ENCODE assay signal across 24 mouse cellular contexts in genomic region chr10:24487915-24488314, GRCm38 (mm10).
DNase-seq lines count a peak whose midpoint lies in the region; ATAC-seq and TF ChIP-seq lines count a peak whose summit lies in the region.
"Had no signal": no experiment of that assay in that cellular context is flagged by ENCODE, and none has a peak within 500 bp of the region (broad histone marks: within the 10 kb centered on the region; RNA-seq: fewer than 3 reads in every experiment).

No protein-coding gene starts in this region.

- DNase-seq in kidney, postnatal 0 days (ENCODE audit: low spot score) = peak; percentile 14
- no peak for DNase-seq in kidney, adult 9 months
- peak; percentile 25 for DNase-seq in lung, embryonic 14.5 days
- DNase-seq in lung, postnatal 14 days = no peak
- DNase-seq in lung, postnatal 0 days (ENCODE audit: low spot score) = peak; percentile 66
- DNase-seq in lung, postnatal 10 days = no peak
- peak; percentile 53 for DNase-seq in lung, postnatal 36 days
- no peak for DNase-seq in gastrocnemius, postnatal 10 days
- DNase-seq: adrenal gland, adult 2 months; adrenal gland, postnatal 10 days; adrenal gland, postnatal 25 days; cerebellum, adult 11 months; cerebellum, adult 18-20 months; cerebellum, adult 8-10 months; cerebellum, adult 9-11 months; cerebellum, postnatal 14 days; cerebellum, postnatal 36 days; embryo, embryonic 11 days had no signal

- no peaks in the 10 kb centered on the region for H3K9me3 ChIP-seq in kidney, postnatal 0 days (replicated peaks; ENCODE audit: low read length)
- no peaks in the 10 kb centered on the region for H3K9me3 ChIP-seq in lung, embryonic 14.5 days (ENCODE audit: low read depth, low read length)
- H3K9me3 ChIP-seq in lung, postnatal 0 days (ENCODE audit: low read length) = no peaks in the 10 kb centered on the region
- H3K9me3 ChIP-seq: embryonic facial prominence, embryonic 13.5 days; embryonic facial prominence, embryonic 15.5 days; forebrain, embryonic 10.5 days; forebrain, embryonic 12.5 days had no signal

- no peak overlapping the region for H3K4me2 ChIP-seq in kidney, postnatal 0 days (ENCODE audit: low read length)
- H3K4me2 ChIP-seq in lung, embryonic 14.5 days = no peak overlapping the region
- H3K4me2 ChIP-seq in lung, postnatal 0 days (replicated peaks; ENCODE audit: low read depth, low read length) = no peak overlapping the region
- H3K4me2 ChIP-seq: embryonic facial prominence, embryonic 13.5 days; embryonic facial prominence, embryonic 15.5 days; forebrain, embryonic 12.5 days had no signal

- TF ChIP-seq CTCF in kidney, postnatal 0 days (IDR thresholded peaks at IDR 0.05; ENCODE audit: low read depth) = no peak
- no peak for TF ChIP-seq CTCF in lung, embryonic 14.5 days (IDR thresholded peaks at IDR 0.05; ENCODE audit: low read depth)
- no peak for TF ChIP-seq CTCF in lung, postnatal 0 days (IDR thresholded peaks at IDR 0.05)

- no peaks in the 10 kb centered on the region for H3K27me3 ChIP-seq in kidney, postnatal 0 days (ENCODE audit: insufficient read depth, low read length)
- no peaks in the 10 kb centered on the region for H3K27me3 ChIP-seq in lung, embryonic 14.5 days (ENCODE audit: insufficient read depth, low read length)
- H3K27me3 ChIP-seq in lung, postnatal 0 days (replicated peaks; ENCODE audit: insufficient read depth, low read length) = no peaks in the 10 kb centered on the region
- H3K27me3 ChIP-seq: embryonic facial prominence, embryonic 13.5 days; embryonic facial prominence, embryonic 15.5 days; forebrain, embryonic 12.5 days had no signal

- no peak overlapping the region for H3K27ac ChIP-seq in kidney, postnatal 0 days
- no peak overlapping the region for H3K27ac ChIP-seq in lung, embryonic 14.5 days (ENCODE audit: low read depth)
- no peak overlapping the region for H3K27ac ChIP-seq in lung, postnatal 0 days (ENCODE audit: low read length)
- H3K27ac ChIP-seq: embryonic facial prominence, embryonic 13.5 days; embryonic facial prominence, embryonic 15.5 days; forebrain, embryonic 10.5 days; forebrain, embryonic 12.5 days had no signal

- TF ChIP-seq EP300 in lung, postnatal 0 days (IDR thresholded peaks at IDR 0.05) = peak; percentile 63

- H3K36me3 ChIP-seq in kidney, postnatal 0 days (ENCODE audit: insufficient read depth, low read length) = no peaks in the 10 kb centered on the region
- H3K36me3 ChIP-seq in lung, embryonic 14.5 days (ENCODE audit: insufficient read depth) = no peaks in the 10 kb centered on the region
- H3K36me3 ChIP-seq in lung, postnatal 0 days (ENCODE audit: insufficient read depth, low read length) = no peaks in the 10 kb centered on the region
- H3K36me3 ChIP-seq: embryonic facial prominence, embryonic 13.5 days; embryonic facial prominence, embryonic 15.5 days; forebrain, embryonic 10.5 days; forebrain, embryonic 12.5 days had no signal

- 80% methylated on average over 3 of the region's 3 CpGs for WGBS in kidney, postnatal 0 days
- WGBS in lung, embryonic 14.5 days = 45% methylated on average over 3 of the region's 3 CpGs
- WGBS in lung, postnatal 0 days = 56% methylated on average over 3 of the region's 3 CpGs

- no peak for ATAC-seq in kidney, postnatal 0 days (replicated peaks; ENCODE audit: low FRiP score, low read depth)
- no peak for ATAC-seq in lung, embryonic 14.5 days (ENCODE audit: insufficient read depth)
- peak; percentile 80 for ATAC-seq in lung, postnatal 0 days
- ATAC-seq: forebrain, embryonic 14.5 days had no signal

- H3K9ac ChIP-seq in kidney, postnatal 0 days (ENCODE audit: low read depth, low read length) = no peak overlapping the region
- H3K9ac ChIP-seq in lung, embryonic 14.5 days = no peak overlapping the region
- no peak overlapping the region for H3K9ac ChIP-seq in lung, postnatal 0 days (replicated peaks; ENCODE audit: low read depth)
- H3K9ac ChIP-seq: embryonic facial prominence, embryonic 13.5 days; embryonic facial prominence, embryonic 15.5 days; forebrain, embryonic 12.5 days had no signal

- H3K4me3 ChIP-seq in kidney, postnatal 0 days (replicated peaks; ENCODE audit: low read depth, low read length) = no peak overlapping the region
- no peak overlapping the region for H3K4me3 ChIP-seq in lung, embryonic 14.5 days (ENCODE audit: low read depth, low read length)
- H3K4me3 ChIP-seq in lung, postnatal 0 days (ENCODE audit: low read depth, low read length) = no peak overlapping the region
- H3K4me3 ChIP-seq: embryonic facial prominence, embryonic 13.5 days; embryonic facial prominence, embryonic 15.5 days; erythroblast, embryonic 14.5 days; forebrain, embryonic 10.5 days; forebrain, embryonic 12.5 days had no signal

- no peaks in the 10 kb centered on the region for H3K4me1 ChIP-seq in kidney, postnatal 0 days (replicated peaks; ENCODE audit: insufficient read depth, low read length)
- peaks cover 5% of the 10 kb centered on the region; the same call in 1 of the 2 replicates for H3K4me1 ChIP-seq in lung, embryonic 14.5 days (ENCODE audit: insufficient read depth)
- peaks cover 5% of the 10 kb centered on the region for H3K4me1 ChIP-seq in lung, postnatal 0 days (ENCODE audit: insufficient read depth, low read depth, low read length)
- H3K4me1 ChIP-seq: embryonic facial prominence, embryonic 15.5 days had no signal

Comparison
In these comparisons a context has a peak if more than half of its experiments do, and no peak if none do; other contexts are left out.
1. DNase-seq: peak in kidney, postnatal 0 days (single experiment), lung, embryonic 14.5 days (single experiment), lung, postnatal 0 days (single experiment) and lung, postnatal 36 days (single experiment); none in kidney, adult 9 months (single experiment), lung, postnatal 14 days (single experiment), lung, postnatal 10 days (single experiment) and gastrocnemius, postnatal 10 days (single experiment).